Mouse (Mus musculus) neural tube, embryonic 14.5 days (tissue): ENCODE measurements at regions not wholly inside any gene's neighbourhood (a gene's known extent, or its start where the extent isn't known, plus 50 kb on each side); places are given as distances from the start of the nearest gene placed in this dataset.
A peak's percentile ranks its signal among the peaks of the same experiment; 100 is the strongest.

Experiments
- ATAC-seq: fragments of 200-750 bp; cut with Nextera tagmentation; 2 replicates; pipeline ENCODE4 v1.8.0; 2017; ENCODE audit warnings: low read depth, mild to moderate bottlenecking, moderate TSS enrichment, moderate library complexity
- H3K27ac ChIP-seq: fragments of 300-500 bp; sonication (generic); 2 replicates; pipeline ENCODE4 v1.5.1; 2014; ENCODE audit warnings: low read depth, mild to moderate bottlenecking, control low read depth, low read length, moderate library complexity, mixed read lengths
- H3K27me3 ChIP-seq: fragments of 300-500 bp; sonication (generic); 2 replicates; pipeline ENCODE4 v1.6.1; 2014; ENCODE audit warnings: low read length; ENCODE audit not compliant: control insufficient read depth, insufficient read depth
- H3K36me3 ChIP-seq: fragments of 300-500 bp; sonication (generic); 2 replicates; pipeline ENCODE4 v1.6.1; 2014; ENCODE audit warnings: low read length, mixed read lengths; ENCODE audit not compliant: control insufficient read depth, insufficient read depth
- H3K4me1 ChIP-seq: fragments of 300-500 bp; sonication (generic); 2 replicates; pipeline ENCODE4 v1.6.1; 2014; ENCODE audit warnings: low read length; ENCODE audit not compliant: control insufficient read depth, insufficient read depth
- H3K4me2 ChIP-seq: fragments of 300-500 bp; sonication (generic); 2 replicates; pipeline ENCODE4 v1.6.1; 2014; ENCODE audit warnings: mild to moderate bottlenecking, low read depth, low read length, control low read depth
- H3K4me3 ChIP-seq: fragments of 300-500 bp; sonication (generic); 2 replicates; pipeline ENCODE4 v1.5.1; 2014; ENCODE audit warnings: low read depth, low read length, control low read depth, mixed read lengths
- H3K9ac ChIP-seq: fragments of 300-500 bp; sonication (generic); replicated peaks from 2 replicates; pipeline ENCODE4 v1.6.1; 2014; ENCODE audit warnings: low read depth, mild to moderate bottlenecking, control low read depth, low read length, mixed read lengths
- H3K9me3 ChIP-seq: fragments of 300-500 bp; sonication (generic); 2 replicates; pipeline ENCODE4 v1.6.1; 2016; ENCODE audit warnings: low read length; ENCODE audit not compliant: control insufficient read depth
- WGBS: fragments of 180-500 bp; shearing (Covaris S2); extraction: QIAGEN DNeasy Blood & Tissue Kit; methylation state at CpG from one replicate; pipeline ENCODE4 v1.1.7; 2014; 5-methylcytosine and 5-hydroxymethylcytosine counted together

- 86% methylated on average over 4 of the region's 4 CpGs for WGBS
- Histone ChIP-seq H3K4me2 (no peak overlapping the region), H3K4me1 (no peaks in the 10 kb centered on the region), H3K4me3 (no peak overlapping the region), H3K9ac (no peak overlapping the region), H3K9me3 (no peaks in the 10 kb centered on the region), H3K27me3 (no peaks in the 10 kb centered on the region), H3K27ac (no peak overlapping the region), H3K36me3 (no peaks in the 10 kb centered on the region)
- no peak for ATAC-seq
These were observed 252.7 kb upstream of the Far2 start for GRCm38 (mm10) chr6:147794351-147794750.

GRCm38 (mm10) chr6:147799009-147799727, 247.9 kb upstream of the Far2 start:
- Histone ChIP-seq H3K4me3 (no peak overlapping the region), H3K36me3 (no peaks in the 10 kb centered on the region)

GRCm38 (mm10) chr6:147799861-147800260, 247.2 kb upstream of the Far2 start:
- ATAC-seq: no peak
- Histone ChIP-seq H3K4me1 (no peaks in the 10 kb centered on the region), H3K4me2 (no peak overlapping the region), H3K27me3 (no peaks in the 10 kb centered on the region), H3K27ac (no peak overlapping the region), H3K4me3 (no peak overlapping the region), H3K9ac (no peak overlapping the region), H3K36me3 (no peaks in the 10 kb centered on the region), H3K9me3 (no peaks in the 10 kb centered on the region)
- WGBS: 92% methylated on average over 6 of the region's 6 CpGs

More at GRCm38 (mm10) chr6:147799009-147799727, 247.9 kb upstream of the Far2 start:
- H3K9me3 ChIP-seq: no peaks in the 10 kb centered on the region
- H3K27ac ChIP-seq: no peak overlapping the region
- no peaks in the 10 kb centered on the region for H3K27me3 ChIP-seq
- 0 out of 2 replicates have a peak, but pooled peaks have one; percentile 28 for ATAC-seq
- H3K4me1 ChIP-seq: no peaks in the 10 kb centered on the region
- no peak overlapping the region for H3K9ac ChIP-seq
- H3K4me2 ChIP-seq: no peak overlapping the region
- WGBS: 78% methylated on average over 9 of the region's 9 CpGs

GRCm38 (mm10) chr6:147800846-147801245, 246.2 kb upstream of the Far2 start:
- 91% methylated on average over 5 of the region's 5 CpGs for WGBS
- no peak overlapping the region for H3K4me2 ChIP-seq
- no peaks in the 10 kb centered on the region for H3K4me1 ChIP-seq
- no peak overlapping the region for H3K4me3 ChIP-seq
- H3K27ac ChIP-seq: no peak overlapping the region
- no peaks in the 10 kb centered on the region for H3K27me3 ChIP-seq
- no peaks in the 10 kb centered on the region for H3K36me3 ChIP-seq
- H3K9ac ChIP-seq: no peak overlapping the region
- no peaks in the 10 kb centered on the region for H3K9me3 ChIP-seq
- no peak for ATAC-seq

- Histone ChIP-seq H3K9ac (no peak overlapping the region), H3K27ac (no peak overlapping the region), H3K27me3 (no peaks in the 10 kb centered on the region), H3K36me3 (no peaks in the 10 kb centered on the region), H3K4me1 (no peaks in the 10 kb centered on the region), H3K9me3 (no peaks in the 10 kb centered on the region), H3K4me2 (no peak overlapping the region), H3K4me3 (no peak overlapping the region)
- ATAC-seq: no peak
- 87% methylated on average over 2 of the region's 2 CpGs for WGBS
These were observed 243.2 kb upstream of the Far2 start for GRCm38 (mm10) chr6:147803893-147804292.

GRCm38 (mm10) chr6:147810710-147811109, 236.3 kb upstream of the Far2 start:
- ATAC-seq: no peak
- no peaks in the 10 kb centered on the region for H3K4me1 ChIP-seq
- no peaks in the 10 kb centered on the region for H3K36me3 ChIP-seq
- H3K27ac ChIP-seq: no peak overlapping the region
- H3K9me3 ChIP-seq: no peaks in the 10 kb centered on the region
- no peaks in the 10 kb centered on the region for H3K27me3 ChIP-seq
- WGBS: 53% methylated on average over 1 of the region's 1 CpGs
- no peak overlapping the region for H3K4me3 ChIP-seq
- H3K9ac ChIP-seq: no peak overlapping the region
- H3K4me2 ChIP-seq: no peak overlapping the region

- ATAC-seq: peak; percentile 56
- Histone ChIP-seq H3K36me3 (no peaks in the 10 kb centered on the region), H3K27ac (no peak overlapping the region), H3K4me1 (no peaks in the 10 kb centered on the region), H3K9me3 (no peaks in the 10 kb centered on the region), H3K9ac (no peak overlapping the region), H3K4me3 (no peak overlapping the region), H3K27me3 (no peaks in the 10 kb centered on the region), H3K4me2 (no peak overlapping the region)
- WGBS: 68% methylated on average over 7 of the region's 7 CpGs
These were observed 230.2 kb upstream of the Far2 start for GRCm38 (mm10) chr6:147816861-147817260.

GRCm38 (mm10) chr6:147817262-147817661, 229.8 kb upstream of the Far2 start:
- Histone ChIP-seq H3K36me3 (no peaks in the 10 kb centered on the region), H3K9ac (no peak overlapping the region), H3K4me1 (no peaks in the 10 kb centered on the region), H3K4me3 (no peak overlapping the region), H3K4me2 (no peak overlapping the region), H3K27ac (no peak overlapping the region), H3K27me3 (no peaks in the 10 kb centered on the region), H3K9me3 (no peaks in the 10 kb centered on the region)
- ATAC-seq: no peak

- Histone ChIP-seq H3K9me3 (no peaks in the 10 kb centered on the region), H3K4me2 (no peak overlapping the region), H3K36me3 (no peaks in the 10 kb centered on the region), H3K9ac (no peak overlapping the region), H3K4me1 (no peaks in the 10 kb centered on the region), H3K27me3 (no peaks in the 10 kb centered on the region), H3K27ac (no peak overlapping the region), H3K4me3 (no peak overlapping the region)
- WGBS: 39% methylated on average over 4 of the region's 4 CpGs
- no peak for ATAC-seq
These were observed 224.8 kb upstream of the Far2 start for GRCm38 (mm10) chr6:147822215-147822614.
